Mouse (Mus musculus): ENCODE data around the gene Gnaz.
A peak's percentile ranks its signal among the peaks of the same experiment; 100 is the strongest.

The Gnaz gene

DNA sequence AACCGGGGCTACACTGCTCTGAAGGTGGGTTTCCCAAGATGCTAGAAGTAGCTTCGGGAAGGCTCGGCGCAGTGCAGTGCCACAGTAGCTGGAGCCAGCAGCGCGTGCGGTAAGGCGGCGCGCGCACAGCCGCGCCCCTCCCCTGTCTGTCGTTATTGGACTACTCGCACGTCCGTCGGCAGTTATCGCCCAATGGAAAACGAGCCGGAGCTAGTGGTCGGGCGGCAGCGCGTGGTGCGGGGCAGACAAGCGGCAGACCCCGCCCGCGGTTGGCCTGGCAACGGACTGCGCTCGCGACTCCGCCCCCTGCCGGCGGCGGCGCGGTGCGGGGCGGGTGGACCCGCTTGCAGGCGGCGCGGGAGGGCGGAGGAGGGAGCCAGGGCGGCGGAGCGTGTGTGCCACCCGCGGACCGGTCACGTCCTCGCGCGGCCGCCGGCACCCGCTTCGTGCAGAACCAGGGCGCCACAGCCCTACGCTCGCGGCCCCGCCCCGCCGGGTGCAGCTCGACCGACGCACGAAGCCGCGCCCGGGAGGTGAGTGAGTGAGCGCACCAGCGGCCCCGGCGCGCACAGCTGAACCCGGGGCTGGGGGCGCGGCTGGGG lies at the start of gene Gnaz:
Gene Gnaz, plus strand, starts transcription at position 328 of the 602 bp plus-strand sequence.
- DNase-seq (ENCODE audit: inconsistent ontology term) = peak; percentile 98

GRCm38 (mm10) chr10:74919277-74919676 lies 47.7 kb upstream of the Gnaz start:
- DNase-seq (ENCODE audit: inconsistent ontology term) = no peak

DNA sequence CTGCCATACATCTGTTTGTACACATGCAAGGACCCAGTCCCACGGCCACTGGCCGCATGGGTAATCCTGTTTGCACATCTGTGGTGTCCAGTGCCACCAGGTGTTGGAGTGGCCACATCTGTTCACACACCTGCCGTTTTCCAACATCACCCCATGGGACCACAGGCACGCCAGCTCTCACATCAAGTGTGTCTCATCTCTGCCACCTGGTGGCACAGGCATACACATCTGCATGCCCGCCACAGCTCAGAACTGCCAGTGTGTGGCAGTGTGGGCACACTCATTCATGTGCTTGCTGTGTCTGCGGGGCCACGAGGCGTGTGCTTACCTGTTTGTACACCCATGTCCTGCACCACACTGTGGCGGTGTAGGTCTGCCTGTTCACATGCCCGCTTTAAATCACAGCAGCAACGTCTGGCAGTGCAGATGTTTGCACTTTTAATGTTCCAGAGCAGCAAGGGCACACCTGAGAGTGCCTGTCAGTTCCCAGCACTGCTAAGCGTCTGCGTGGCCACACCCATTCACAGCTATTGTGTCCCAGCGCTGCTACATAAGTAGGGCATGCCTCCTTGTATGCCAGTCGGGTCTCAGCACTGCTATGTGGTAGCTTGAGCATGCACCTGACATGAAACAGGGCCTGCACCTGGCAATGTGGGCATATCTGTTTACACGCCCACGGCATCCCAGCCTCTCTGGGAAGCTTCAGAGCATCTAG lies 46.0 kb upstream of the Gnaz start:
- peak; percentile 27 for DNase-seq (ENCODE audit: inconsistent ontology term)

GRCm38 (mm10) chr10:74921614-74922013 lies 45.4 kb upstream of the Gnaz start:
- DNase-seq (ENCODE audit: inconsistent ontology term) = no peak

DNA sequence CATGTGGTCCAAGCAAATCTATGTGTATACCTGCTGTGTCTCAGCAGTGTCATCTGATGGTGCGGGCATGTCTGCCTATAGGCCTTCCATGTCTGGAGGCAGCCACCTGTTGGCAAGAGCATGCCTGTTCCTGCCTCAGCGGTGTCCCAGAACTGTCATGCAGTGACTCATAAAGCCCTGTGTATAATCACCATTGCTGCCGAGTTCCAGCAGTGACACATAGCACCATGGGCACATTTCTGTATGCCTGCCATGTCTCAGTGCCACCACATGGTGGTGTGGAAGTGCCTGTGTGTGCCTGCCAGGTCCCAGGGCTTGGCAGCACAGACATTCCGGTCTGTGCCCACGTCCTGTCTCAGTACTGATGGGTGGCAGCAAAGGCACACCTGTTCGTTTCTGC lies 44.2 kb upstream of the Gnaz start:
- peak; percentile 74 for DNase-seq (ENCODE audit: inconsistent ontology term)

GRCm38 (mm10) chr10:74924274-74924673 lies 42.7 kb upstream of the Gnaz start:
- no peak for DNase-seq (ENCODE audit: inconsistent ontology term)

GRCm38 (mm10) chr10:74925324-74925723 lies 41.7 kb upstream of the Gnaz start:
- DNase-seq (ENCODE audit: inconsistent ontology term) = peak; percentile 9

DNA sequence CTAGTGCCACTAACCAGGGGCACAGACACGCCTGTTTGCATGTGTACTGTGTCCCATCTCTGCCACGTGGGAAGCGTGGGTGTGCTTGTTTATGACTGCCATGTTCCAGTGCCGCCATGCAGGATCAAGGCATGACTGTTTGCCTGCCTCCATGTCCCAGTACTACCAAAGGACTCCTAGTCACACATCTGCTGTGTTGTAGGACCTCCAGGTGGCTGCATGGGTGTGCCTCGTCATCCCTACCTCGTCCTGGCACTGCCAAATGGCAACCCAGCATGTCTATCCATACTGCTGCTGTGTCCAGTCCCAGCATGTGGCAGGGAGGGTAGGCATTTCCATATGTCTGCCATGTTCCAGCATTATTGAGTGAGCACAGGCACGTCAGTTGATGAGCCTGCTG lies 38.7 kb upstream of the Gnaz start:
- DNase-seq (ENCODE audit: inconsistent ontology term) = no peak

- DNase-seq (ENCODE audit: inconsistent ontology term) = no peak
Measured at GRCm38 (mm10) chr10:74929578-74929977, 37.4 kb upstream of the Gnaz start.

- no peak for DNase-seq (ENCODE audit: inconsistent ontology term)
Measured at GRCm38 (mm10) chr10:74930541-74930940, 36.4 kb upstream of the Gnaz start.

DNA sequence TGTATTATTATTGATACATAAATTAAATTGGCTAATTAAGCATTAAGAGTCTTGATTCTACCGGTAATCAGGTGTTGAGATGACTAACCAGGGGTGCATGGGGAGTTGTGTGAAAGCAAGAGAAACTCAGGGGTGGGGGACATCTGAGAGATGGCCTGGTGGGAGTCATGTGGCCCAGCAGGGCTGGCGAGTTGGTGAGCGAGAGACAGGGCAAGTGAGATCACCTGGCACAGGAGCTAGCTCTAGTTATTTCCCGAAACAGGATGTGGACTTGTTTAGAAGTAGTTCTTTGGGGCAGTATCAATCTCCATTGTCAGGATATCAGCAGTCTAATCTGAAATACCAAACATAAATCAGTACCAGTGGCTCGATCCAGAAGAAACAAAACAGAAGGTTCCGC lies 35.3 kb upstream of the Gnaz start:
- DNase-seq (ENCODE audit: inconsistent ontology term) = no peak

DNA sequence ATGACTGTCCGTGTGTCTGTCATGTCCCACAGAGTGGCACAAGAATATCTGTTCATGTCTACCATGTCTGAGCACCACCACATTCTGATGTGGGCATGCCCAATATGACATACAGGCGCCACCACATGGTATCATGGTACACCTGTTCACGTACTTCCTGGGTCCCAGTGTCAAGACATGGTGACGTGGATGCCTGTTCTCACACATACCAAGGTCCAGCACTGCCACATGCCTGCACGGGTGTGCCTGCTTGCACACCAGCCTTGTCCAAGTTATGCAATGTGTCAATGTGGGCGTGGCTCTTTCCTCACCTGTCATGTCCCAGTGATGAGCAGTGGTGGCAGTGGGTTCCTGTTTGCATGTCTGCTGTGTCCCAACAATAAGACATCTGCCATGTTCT lies 34.5 kb upstream of the Gnaz start:
- no peak for DNase-seq (ENCODE audit: inconsistent ontology term)

DNA sequence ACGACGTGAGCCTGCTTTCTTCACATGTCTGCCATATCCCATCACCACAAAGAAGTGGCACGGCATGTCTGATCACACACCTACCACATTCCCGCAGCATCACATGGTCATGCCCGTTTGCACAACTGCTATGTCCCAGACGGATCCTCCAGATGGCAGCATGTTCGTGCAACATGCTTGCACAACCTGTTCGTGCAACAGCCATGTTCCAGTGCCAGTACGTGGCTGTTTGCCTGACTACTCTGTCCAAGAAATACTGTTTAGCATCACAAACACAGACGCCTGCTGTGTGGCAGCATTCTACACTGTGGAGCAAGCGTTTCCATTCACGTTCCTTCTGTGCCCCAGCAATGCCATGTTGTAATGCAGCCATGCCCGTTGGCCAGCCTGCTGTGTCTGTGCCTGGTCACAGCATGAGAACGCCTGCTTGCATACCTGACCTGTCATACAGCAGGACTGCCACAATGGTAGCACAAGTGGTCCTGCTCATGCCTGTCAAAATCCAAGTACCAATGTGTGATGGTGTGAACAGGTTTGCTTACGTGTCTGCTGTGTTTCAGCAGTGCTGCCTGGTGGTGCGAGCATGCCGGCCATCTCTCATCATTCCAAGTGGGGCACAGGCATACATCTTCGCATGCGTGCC lies 33.3 kb upstream of the Gnaz start:
- DNase-seq (ENCODE audit: inconsistent ontology term) = no peak

DNA sequence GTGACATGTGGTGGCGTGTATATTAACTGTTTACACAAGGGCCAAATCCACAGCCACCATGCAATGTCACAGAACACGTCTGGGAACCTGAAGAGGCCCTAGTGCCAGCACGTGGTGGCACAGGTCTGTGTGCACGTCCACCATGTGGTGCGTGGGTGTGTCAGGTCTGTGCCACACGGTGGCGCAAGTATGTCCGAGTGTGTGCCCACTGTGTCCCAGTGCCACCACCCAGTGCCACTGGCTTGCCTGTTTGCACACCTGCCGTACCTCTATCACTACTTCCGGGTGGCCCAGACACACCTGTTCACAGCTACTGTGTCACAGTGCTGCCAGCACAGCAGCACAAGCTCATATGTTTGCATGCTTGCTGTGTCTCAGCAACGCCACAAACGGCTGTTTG lies 32.5 kb upstream of the Gnaz start:
- no peak for DNase-seq (ENCODE audit: inconsistent ontology term)

- no peak for DNase-seq (ENCODE audit: inconsistent ontology term)
Measured at GRCm38 (mm10) chr10:74935016-74935415, 32.0 kb upstream of the Gnaz start.

DNA sequence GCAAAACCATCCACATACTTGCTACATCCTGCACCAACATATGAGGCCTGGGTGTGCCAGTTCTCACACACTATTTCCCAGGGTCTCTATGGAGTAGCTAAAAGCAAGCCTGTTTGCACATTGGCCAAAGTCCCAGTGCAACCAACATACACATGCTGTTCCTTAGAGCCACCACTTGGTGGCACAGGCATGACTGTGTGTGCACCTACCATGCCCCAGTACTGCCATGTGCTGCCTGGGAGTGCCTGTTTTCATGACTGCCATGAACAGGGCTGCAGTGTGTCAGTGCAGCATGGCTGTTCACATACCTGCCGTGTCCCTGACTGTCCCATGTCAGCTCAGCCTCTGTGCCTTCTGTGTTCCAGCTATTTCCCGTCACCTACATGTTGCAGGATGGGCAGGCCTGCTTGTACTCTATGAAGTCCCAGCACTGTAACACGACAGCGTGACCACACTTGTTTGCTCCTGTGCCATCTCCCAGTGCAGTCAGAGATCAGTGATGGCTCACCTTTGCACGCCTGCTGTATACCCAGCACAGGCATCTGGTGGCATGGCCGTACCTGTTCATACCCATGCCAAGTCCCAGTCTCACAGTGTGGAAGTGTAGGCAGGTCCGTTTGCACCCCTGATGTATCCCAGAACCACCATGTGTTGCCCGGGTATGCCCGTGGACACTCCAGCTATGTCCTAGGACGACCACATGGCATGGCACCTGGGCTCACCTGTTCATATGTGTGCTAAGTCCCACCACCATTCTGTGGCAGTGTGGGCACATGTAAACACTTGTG lies 29.8 kb upstream of the Gnaz start:
- DNase-seq (ENCODE audit: inconsistent ontology term) = peak; percentile 11

DNA sequence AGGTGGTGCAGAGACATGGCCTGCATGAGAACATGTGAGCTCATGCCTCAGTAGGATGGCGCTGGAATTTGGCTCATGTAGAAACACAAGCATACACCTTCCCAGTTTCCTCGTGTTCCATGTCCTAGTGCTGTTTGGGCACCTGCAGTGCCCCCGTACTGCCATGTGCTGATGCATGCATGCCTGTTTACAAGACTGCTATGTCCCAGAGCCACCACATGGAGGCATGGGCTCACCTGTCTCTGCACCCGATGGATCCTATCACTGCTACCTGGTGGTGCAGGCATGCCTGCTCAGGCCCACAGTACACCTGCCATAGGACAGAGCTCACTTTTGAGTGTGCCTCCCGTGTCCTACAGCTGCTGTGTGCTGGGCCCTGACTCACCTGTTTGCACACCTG lies 28.6 kb upstream of the Gnaz start:
- no peak for DNase-seq (ENCODE audit: inconsistent ontology term)

DNA sequence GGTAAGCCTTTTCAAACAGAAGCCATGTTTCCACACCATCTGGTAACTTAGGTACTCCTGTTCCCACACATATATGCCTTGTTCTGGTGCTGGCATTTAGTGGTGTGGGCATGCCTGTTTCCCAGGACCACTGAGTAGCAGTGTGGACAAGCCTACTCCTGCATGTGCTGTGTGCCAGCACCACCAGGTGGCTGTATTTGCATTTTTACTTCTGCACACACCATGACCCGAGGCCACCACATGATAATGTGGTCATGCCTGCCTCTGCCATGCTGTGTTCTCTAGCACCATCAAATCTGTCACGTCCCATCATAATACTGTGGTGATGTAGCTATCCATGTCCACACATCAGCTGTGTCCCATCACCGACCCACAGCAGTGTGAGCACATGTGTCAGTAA lies 27.7 kb upstream of the Gnaz start:
- no peak for DNase-seq (ENCODE audit: inconsistent ontology term)

DNA sequence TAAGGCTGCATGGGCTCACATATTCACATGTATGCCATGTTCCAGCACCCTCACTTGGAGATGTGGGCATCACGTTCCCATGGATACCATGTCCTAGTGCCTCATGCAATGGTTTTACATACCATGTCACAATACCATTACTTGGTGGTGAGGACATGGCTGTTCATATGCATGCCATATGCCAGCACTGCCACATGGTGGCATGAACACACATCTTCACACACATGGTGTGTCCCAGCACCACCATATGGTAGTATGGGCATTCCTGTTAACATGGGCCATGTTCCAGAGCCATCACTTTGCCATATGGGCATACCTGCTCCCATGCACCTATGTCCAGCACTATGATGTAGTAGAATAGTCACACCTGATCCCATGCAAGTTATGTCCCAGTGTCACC lies 26.2 kb upstream of the Gnaz start:
- no peak for DNase-seq (ENCODE audit: inconsistent ontology term)

GRCm38 (mm10) chr10:74952830-74953443 lies 14.0 kb upstream of the Gnaz start:
- DNase-seq (ENCODE audit: inconsistent ontology term) = no peak

- DNase-seq (ENCODE audit: inconsistent ontology term) = no peak
Measured at GRCm38 (mm10) chr10:74964380-74964779, 2.6 kb upstream of the Gnaz start.
